Mouse (Mus musculus) cortical plate, adult 2 months (tissue): ENCODE results near the gene St5.

Source experiments
- CTCF ChIP-seq: fragments of 200-500 bp; IDR thresholded peaks from 2 replicates; pipeline ENCODE4 v1.5.1; 2011; ENCODE audit warnings: mild to moderate bottlenecking, control low read depth, low read length; ENCODE audit not compliant: insufficient read depth; ENCODE audit errors: extremely low read depth
- POLR2A ChIP-seq: fragments of 200-500 bp; IDR thresholded peaks from 2 replicates; pipeline ENCODE4 v1.6.1; 2011; ENCODE audit warnings: mild to moderate bottlenecking, low read length, control low read depth; ENCODE audit not compliant: insufficient read depth; ENCODE audit errors: extremely low read depth

- no peak for TF ChIP-seq CTCF
- no peak for TF ChIP-seq POLR2A
Measured at GRCm38 (mm10) chr7:109704016-109704377, 592 bp upstream of the St5 start.
